ENCODE assay signal across 8 mouse cellular contexts in genomic region chr6:83136881-83137575, GRCm38 (mm10). TPM values are rescaled to one million over a fixed set of nuclear protein-coding genes. Genes with fewer than 3 reads are reported as not detected.
DNase-seq lines count a peak whose midpoint lies in the region; ATAC-seq and TF ChIP-seq lines count a peak whose summit lies in the region.

No protein-coding gene starts in this region.

- no peaks in the 10 kb centered on the region for H3K36me3 ChIP-seq in heart, embryonic 13.5 days
- 0 out of 2 replicates have a peak, but pooled peaks cover 4% of the 10 kb centered on the region for H3K36me3 ChIP-seq in kidney, postnatal 0 days (ENCODE audit: insufficient read depth, low read length)
- no peaks in the 10 kb centered on the region for H3K36me3 ChIP-seq in stomach, embryonic 16.5 days (ENCODE audit: control insufficient read depth, insufficient read depth, low read length)

- peaks cover 5% of the 10 kb centered on the region; the same call in 1 of the 2 replicates for H3K27me3 ChIP-seq in heart, embryonic 13.5 days (replicated peaks)
- no peaks in the 10 kb centered on the region for H3K27me3 ChIP-seq in kidney, postnatal 0 days (ENCODE audit: insufficient read depth, low read length)
- H3K27me3 ChIP-seq in stomach, embryonic 16.5 days (ENCODE audit: control insufficient read depth, insufficient read depth, low read length), result no peaks in the 10 kb centered on the region

- ATAC-seq in heart, embryonic 13.5 days (ENCODE audit: extremely low read depth, insufficient number of reproducible peaks, low FRiP score, low TSS enrichment), result peak; percentile 60
- ATAC-seq in kidney, postnatal 0 days (replicated peaks; ENCODE audit: low FRiP score, low read depth), result peak; percentile 67
- ATAC-seq in megakaryocyte, adult 5-6 weeks (ENCODE audit: poor library complexity, severe bottlenecking), result peak; percentile 26
- ATAC-seq in stomach, embryonic 16.5 days (ENCODE audit: insufficient read depth, low FRiP score), result peak; percentile 84

- no peaks in the 10 kb centered on the region for H3K9me3 ChIP-seq in heart, embryonic 13.5 days
- H3K9me3 ChIP-seq in kidney, postnatal 0 days (replicated peaks; ENCODE audit: low read length), result no peaks in the 10 kb centered on the region
- H3K9me3 ChIP-seq in stomach, embryonic 16.5 days (replicated peaks; ENCODE audit: control insufficient read depth, low read length), result no peaks in the 10 kb centered on the region

- peak overlapping the region; percentile 91 for H3K9ac ChIP-seq in heart, embryonic 13.5 days
- H3K9ac ChIP-seq in kidney, postnatal 0 days (ENCODE audit: low read depth, low read length), result peak overlapping the region; percentile 83
- peak overlapping the region; percentile 85 for H3K9ac ChIP-seq in stomach, embryonic 16.5 days (ENCODE audit: low read length)

- DNase-seq in left cerebral cortex, adult 2 months (ENCODE audit: extremely low spot score in 1 of 2, low spot score in 2 of 2), result peak in 1 of 2 experiments; percentile 18
- DNase-seq in left cerebral cortex, adult 18-20 months (ENCODE audit: low spot score in 2 of 2), result no peak
- DNase-seq in embryo, embryonic 9.5 days (ENCODE audit: extremely low spot score), result peak; percentile 89
- peak; percentile 93 for DNase-seq in kidney, postnatal 0 days (ENCODE audit: low spot score)
- no peak for DNase-seq in spleen, adult 18-20 months

- H3K4me2 ChIP-seq in heart, embryonic 13.5 days, result peak overlapping the region; percentile 88
- peak overlapping the region; percentile 87 for H3K4me2 ChIP-seq in kidney, postnatal 0 days (ENCODE audit: low read length)
- H3K4me2 ChIP-seq in stomach, embryonic 16.5 days (ENCODE audit: low read depth, low read length), result peak overlapping the region; percentile 66

- peak overlapping the region; percentile 89 for H3K27ac ChIP-seq in left cerebral cortex, adult 2 months
- peak overlapping the region; percentile 99 for H3K27ac ChIP-seq in heart, embryonic 13.5 days (replicated peaks)
- peak overlapping the region; percentile 100 for H3K27ac ChIP-seq in kidney, postnatal 0 days
- H3K27ac ChIP-seq in stomach, embryonic 16.5 days (ENCODE audit: low read length), result peak overlapping the region; percentile 99

- H3K4me3 ChIP-seq in left cerebral cortex, adult 2 months, result peak overlapping the region; percentile 45
- H3K4me3 ChIP-seq in heart, embryonic 13.5 days, result peak overlapping the region; percentile 64
- H3K4me3 ChIP-seq in kidney, postnatal 0 days (replicated peaks; ENCODE audit: low read depth, low read length), result peak overlapping the region; percentile 53
- H3K4me3 ChIP-seq in stomach, embryonic 16.5 days (replicated peaks; ENCODE audit: low read length), result peak overlapping the region; percentile 54

- TF ChIP-seq CTCF in left cerebral cortex, adult 2 months (IDR thresholded peaks at IDR 0.05), result no peak
- no peak for TF ChIP-seq CTCF in kidney, postnatal 0 days (IDR thresholded peaks at IDR 0.05; ENCODE audit: low read depth)

- H3K4me1 ChIP-seq in heart, embryonic 13.5 days, result peaks cover 45% of the 10 kb centered on the region
- peaks cover 33% of the 10 kb centered on the region for H3K4me1 ChIP-seq in kidney, postnatal 0 days (replicated peaks; ENCODE audit: insufficient read depth, low read length)
- H3K4me1 ChIP-seq in stomach, embryonic 16.5 days (ENCODE audit: control insufficient read depth, insufficient read depth, low read length), result peaks cover 31% of the 10 kb centered on the region

- intact Hi-C loops in left cerebral cortex, adult 2 months (cut with DNase I), result no loop called here

- under 1% methylated on average over 26 of the region's 26 CpGs for WGBS in heart, embryonic 13.5 days
- WGBS in kidney, postnatal 0 days, result under 1% methylated on average over 26 of the region's 26 CpGs
- WGBS in stomach, embryonic 16.5 days, result under 1% methylated on average over 26 of the region's 26 CpGs

RNA-seq across cellular contexts. Expression of gene Rtkn, which starts 1.8 kb away (rescaled TPM):
- 10 to 100 TPM; 87.0 to 97.5 TPM for total RNA-seq in left cerebral cortex, adult 2 months (2021)
- 10 to 100 TPM; 88.3 to 88.8 TPM for total RNA-seq in left cerebral cortex, adult 18-20 months (2021)
- 19.5 and 21.6 TPM in 2 replicates for polyA plus RNA-seq in heart, embryonic 13.5 days (2015; fragmentation: Nextera tagmentation; extraction: Ambion mirVana)
- 38.5 and 40.3 TPM in 2 replicates for polyA plus RNA-seq in kidney, postnatal 0 days (2015; fragmentation: Nextera tagmentation; extraction: Ambion mirVana)
- 0.52 and 0.67 TPM in 2 replicates for total RNA-seq in megakaryocyte, adult 5-6 weeks (2015)
- total RNA-seq in megakaryocyte, adult 5-6 weeks (2017), result 0.29 and 1.2 TPM in 2 replicates
- polyA plus RNA-seq in stomach, embryonic 16.5 days (2015; fragmentation: Nextera tagmentation; extraction: Ambion mirVana), result 39.7 and 42.8 TPM in 2 replicates

RNA-seq across cellular contexts. Expression of gene Ino80b, which starts 11.8 kb away (rescaled TPM):
- 10 to 100 TPM; 19.9 to 22.2 TPM for total RNA-seq in left cerebral cortex, adult 2 months (2021)
- 10 to 100 TPM; 23.1 to 26.3 TPM for total RNA-seq in left cerebral cortex, adult 18-20 months (2021)
- 8.2 and 8.7 TPM in 2 replicates for polyA plus RNA-seq in heart, embryonic 13.5 days (2015; fragmentation: Nextera tagmentation; extraction: Ambion mirVana)
- polyA plus RNA-seq in kidney, postnatal 0 days (2015; fragmentation: Nextera tagmentation; extraction: Ambion mirVana), result 14.5 and 16.2 TPM in 2 replicates
- 18.8 and 19.6 TPM in 2 replicates for total RNA-seq in megakaryocyte, adult 5-6 weeks (2015)
- 26.0 and 36.2 TPM in 2 replicates for total RNA-seq in megakaryocyte, adult 5-6 weeks (2017)
- polyA plus RNA-seq in stomach, embryonic 16.5 days (2015; fragmentation: Nextera tagmentation; extraction: Ambion mirVana), result 7.9 and 8.4 TPM in 2 replicates

RNA-seq across cellular contexts. Expression of gene Wbp1, which starts 15.7 kb away (rescaled TPM):
- 10 to 100 TPM; 42.4 to 42.5 TPM for total RNA-seq in left cerebral cortex, adult 2 months (2021)
- 10 to 100 TPM; 37.2 to 40.2 TPM for total RNA-seq in left cerebral cortex, adult 18-20 months (2021)
- polyA plus RNA-seq in heart, embryonic 13.5 days (2015; fragmentation: Nextera tagmentation; extraction: Ambion mirVana), result 88.8 and 99.2 TPM in 2 replicates
- 108 and 115 TPM in 2 replicates for polyA plus RNA-seq in kidney, postnatal 0 days (2015; fragmentation: Nextera tagmentation; extraction: Ambion mirVana)
- 33.5 and 34.8 TPM in 2 replicates for total RNA-seq in megakaryocyte, adult 5-6 weeks (2015)
- total RNA-seq in megakaryocyte, adult 5-6 weeks (2017), result 74.0 and 89.9 TPM in 2 replicates
- polyA plus RNA-seq in stomach, embryonic 16.5 days (2015; fragmentation: Nextera tagmentation; extraction: Ambion mirVana), result 87.9 and 93.8 TPM in 2 replicates

RNA-seq across cellular contexts. Expression of gene Wdr54, which starts 19.2 kb away (rescaled TPM):
- total RNA-seq in left cerebral cortex, adult 2 months (2021), result 10 to 100 TPM; 26.0 to 26.6 TPM
- 10 to 100 TPM; 33.0 to 33.3 TPM for total RNA-seq in left cerebral cortex, adult 18-20 months (2021)
- 7.0 and 7.5 TPM in 2 replicates for polyA plus RNA-seq in heart, embryonic 13.5 days (2015; fragmentation: Nextera tagmentation; extraction: Ambion mirVana)
- 3.5 and 4.2 TPM in 2 replicates for polyA plus RNA-seq in kidney, postnatal 0 days (2015; fragmentation: Nextera tagmentation; extraction: Ambion mirVana)
- total RNA-seq in megakaryocyte, adult 5-6 weeks (2015), result not detected in 2 replicates
- total RNA-seq in megakaryocyte, adult 5-6 weeks (2017), result 0.88 TPM in 1 of 2 replicates, not detected in the other
- 4.1 and 5.0 TPM in 2 replicates for polyA plus RNA-seq in stomach, embryonic 16.5 days (2015; fragmentation: Nextera tagmentation; extraction: Ambion mirVana)

RNA-seq across cellular contexts. Expression of gene 1700003E16Rik, which starts 19.2 kb away (rescaled TPM):
- 10 to 100 TPM; 30.9 to 35.6 TPM for total RNA-seq in left cerebral cortex, adult 2 months (2021)
- 10 to 100 TPM; 33.9 to 35.7 TPM for total RNA-seq in left cerebral cortex, adult 18-20 months (2021)
- 0.55 and 0.64 TPM in 2 replicates for polyA plus RNA-seq in heart, embryonic 13.5 days (2015; fragmentation: Nextera tagmentation; extraction: Ambion mirVana)
- polyA plus RNA-seq in kidney, postnatal 0 days (2015; fragmentation: Nextera tagmentation; extraction: Ambion mirVana), result 1.3 and 1.6 TPM in 2 replicates
- not detected in 2 replicates for total RNA-seq in megakaryocyte, adult 5-6 weeks (2015)
- not detected in 2 replicates for total RNA-seq in megakaryocyte, adult 5-6 weeks (2017)
- 2.1 and 2.2 TPM in 2 replicates for polyA plus RNA-seq in stomach, embryonic 16.5 days (2015; fragmentation: Nextera tagmentation; extraction: Ambion mirVana)

Comparison
In these comparisons a context has a peak if more than half of its experiments do, and no peak if none do; other contexts are left out.
1. DNase-seq: peak in embryo, embryonic 9.5 days (single experiment) and kidney, postnatal 0 days (single experiment); none in left cerebral cortex, adult 18-20 months (0 of 2) and spleen, adult 18-20 months (0 of 2).
2. ATAC-seq: peak in every context shown above with its lines; median percentile 84 in stomach, embryonic 16.5 days; 67 in kidney, postnatal 0 days; 60 in heart, embryonic 13.5 days; 26 in megakaryocyte, adult 5-6 weeks.
3. RNA of gene Rtkn, which starts 1.8 kb away (total RNA-seq): 87.0 to 97.5 TPM in left cerebral cortex, adult 2 months and 88.3 to 88.8 TPM in left cerebral cortex, adult 18-20 months; 0.29 to 1.2 TPM in megakaryocyte, adult 5-6 weeks; every median in the first group is over 10 times any median in the second.
4. Peak in every context shown above with its lines, with median percentiles within 50 percentile points of each other: H3K27ac ChIP-seq, H3K4me3 ChIP-seq, H3K4me2 ChIP-seq and H3K9ac ChIP-seq.